Mouse (Mus musculus) midbrain, postnatal 0 days (tissue): ENCODE measurements around the gene G430095P16Rik. TPM values are rescaled to one million over a fixed set of nuclear protein-coding genes. Genes with fewer than 3 reads are reported as not detected.
A peak's percentile ranks its signal among the peaks of the same experiment; 100 is the strongest.

Experiments
- ATAC-seq: fragments of 200-750 bp; cut with Nextera tagmentation; 2 replicates; pipeline ENCODE4 v1.8.0; 2017; ENCODE audit warnings: moderate number of reproducible peaks, mild to moderate bottlenecking, moderate TSS enrichment, moderate library complexity; ENCODE audit not compliant: low FRiP score
- DNase-seq: peaks from one replicate; pipeline ENCODE4 v3.0.0-alpha.2; 2015; ENCODE audit warnings: low spot score
- H3K27ac ChIP-seq: fragments of 300-500 bp; sonication (generic); 2 replicates; pipeline ENCODE4 v1.5.1; 2014; ENCODE audit warnings: low read depth, mild to moderate bottlenecking, low read length, mixed read lengths
- H3K27me3 ChIP-seq: fragments of 300-500 bp; sonication (generic); 2 replicates; pipeline ENCODE4 v1.6.1; 2014; ENCODE audit warnings: low read length, control low read depth, mixed read lengths; ENCODE audit not compliant: insufficient read depth
- H3K36me3 ChIP-seq: fragments of 300-500 bp; sonication (generic); 2 replicates; pipeline ENCODE4 v1.6.1; 2014; ENCODE audit warnings: low read length, control low read depth, mixed read lengths; ENCODE audit not compliant: insufficient read depth
- H3K4me1 ChIP-seq: fragments of 300-500 bp; sonication (generic); 2 replicates; pipeline ENCODE4 v1.6.1; 2014; ENCODE audit warnings: mild to moderate bottlenecking, control low read depth, antibody characterized with exemption, low read length, mixed read lengths; ENCODE audit not compliant: insufficient read depth
- H3K4me2 ChIP-seq: fragments of 300-500 bp; sonication (generic); 2 replicates; pipeline ENCODE4 v1.6.1; 2014; ENCODE audit warnings: low read depth, mild to moderate bottlenecking, low read length, mixed read lengths; ENCODE audit not compliant: poor library complexity, severe bottlenecking
- H3K4me3 ChIP-seq: fragments of 300-500 bp; sonication (generic); 2 replicates; pipeline ENCODE4 v1.5.1; 2014; ENCODE audit warnings: low read depth, mild to moderate bottlenecking, low read length, moderate library complexity
- H3K9ac ChIP-seq: fragments of 300-500 bp; sonication (generic); replicated peaks from 2 replicates; pipeline ENCODE4 v1.6.1; 2014; ENCODE audit warnings: mild to moderate bottlenecking, low read length, moderate library complexity, mixed read lengths; ENCODE audit not compliant: poor library complexity, severe bottlenecking
- H3K9me3 ChIP-seq: fragments of 300-500 bp; sonication (generic); 2 replicates; pipeline ENCODE4 v1.6.1; 2016; ENCODE audit warnings: low read length, control low read depth
- CTCF ChIP-seq: IDR thresholded peaks from 2 replicates; pipeline ENCODE4 v1.5.1; 2016; ENCODE audit warnings: antibody characterized with exemption, mild to moderate bottlenecking
- WGBS: fragments of 180-500 bp; shearing (Covaris S2); extraction: QIAGEN DNeasy Blood & Tissue Kit; methylation state at CpG from one replicate; pipeline ENCODE4 v1.1.7; 2014; 5-methylcytosine and 5-hydroxymethylcytosine counted together
- polyA plus RNA-seq: library from polyadenylated mRNA; unstranded; fragments of >200 nt; fragmentation: Nextera tagmentation; extraction: Ambion mirVana; gene quantifications from 2 replicates; pipeline ENCODE4 v1.2.1, GENCODE M21; 2015
- total RNA-seq: library from RNA; depleted of rRNA; stranded (reverse); fragments of >200 nt; gene quantifications from 2 replicates; pipeline ENCODE4 v1.2.3, GENCODE M21; 2014; rRNA removed

G430095P16Rik gene
- not detected in 2 replicates for total RNA-seq
- polyA plus RNA-seq = 0.39 and 0.71 TPM in 2 replicates

- Histone ChIP-seq H3K9me3 (no peaks in the 10 kb centered on the region), H3K36me3 (no peaks in the 10 kb centered on the region), H3K4me1 (peaks cover 13% of the 10 kb centered on the region), H3K27me3 (no peaks in the 10 kb centered on the region), H3K4me2 (no peak within 1 kb of the TSS), H3K27ac (peak within 1 kb of the TSS; percentile 51), H3K9ac (peak within 1 kb of the TSS; percentile 33; the same call in 1 of the 2 replicates), H3K4me3 (no peak within 1 kb of the TSS)
- WGBS = 24% methylated on average over 10 of the region's 10 CpGs
- peak; percentile 17; the same call in 1 of the 2 replicates for TF ChIP-seq CTCF
- peak; percentile 31 for ATAC-seq
- no peak for DNase-seq
Observed at GRCm38 (mm10) chr8:84722850-84723570, at the start of gene G430095P16Rik. Gene G430095P16Rik, plus strand, starts transcription at chr8:84723007.

GRCm38 (mm10) chr8:84677305-84677704, 45.5 kb upstream of the G430095P16Rik start:
- no peak for TF ChIP-seq CTCF
- Histone ChIP-seq H3K9ac (no peak overlapping the region), H3K27me3 (no peaks in the 10 kb centered on the region), H3K36me3 (peaks cover 26% of the 10 kb centered on the region), H3K9me3 (no peaks in the 10 kb centered on the region), H3K4me2 (no peak overlapping the region), H3K27ac (no peak overlapping the region), H3K4me3 (no peak overlapping the region), H3K4me1 (no peaks in the 10 kb centered on the region)
- DNase-seq = no peak
- 96% methylated on average over 5 of the region's 5 CpGs for WGBS
- no peak for ATAC-seq

GRCm38 (mm10) chr8:84681476-84681875, 41.3 kb upstream of the G430095P16Rik start:
- ATAC-seq = no peak
- H3K27me3 ChIP-seq = no peaks in the 10 kb centered on the region
- H3K9ac ChIP-seq = no peak overlapping the region
- WGBS = 69% methylated on average over 2 of the region's 2 CpGs
- no peak overlapping the region for H3K4me3 ChIP-seq
- no peak overlapping the region for H3K27ac ChIP-seq
- H3K4me1 ChIP-seq = peaks cover 8% of the 10 kb centered on the region
- no peak overlapping the region for H3K4me2 ChIP-seq
- no peak for TF ChIP-seq CTCF
- no peak for DNase-seq
- no peaks in the 10 kb centered on the region for H3K9me3 ChIP-seq
- H3K36me3 ChIP-seq = peaks cover 2% of the 10 kb centered on the region; the same call in 1 of the 2 replicates

GRCm38 (mm10) chr8:84682257-84682656, 40.5 kb upstream of the G430095P16Rik start:
- no peak overlapping the region for H3K9ac ChIP-seq
- ATAC-seq (no peak), DNase-seq (no peak)
- peaks cover 9% of the 10 kb centered on the region for H3K4me1 ChIP-seq
- no peak overlapping the region for H3K4me3 ChIP-seq
- H3K9me3 ChIP-seq = no peaks in the 10 kb centered on the region
- WGBS = 98% methylated on average over 2 of the region's 2 CpGs
- H3K27ac ChIP-seq = no peak overlapping the region
- no peaks in the 10 kb centered on the region for H3K27me3 ChIP-seq
- no peak overlapping the region for H3K4me2 ChIP-seq
- TF ChIP-seq CTCF = no peak
- peaks cover 2% of the 10 kb centered on the region; the same call in 1 of the 2 replicates for H3K36me3 ChIP-seq

GRCm38 (mm10) chr8:84684537-84684936, 38.3 kb upstream of the G430095P16Rik start:
- H3K9me3 ChIP-seq = no peaks in the 10 kb centered on the region
- H3K4me2 ChIP-seq = no peak overlapping the region
- H3K27ac ChIP-seq = no peak overlapping the region
- H3K9ac ChIP-seq = no peak overlapping the region
- WGBS = 30% methylated on average over 3 of the region's 3 CpGs
- H3K36me3 ChIP-seq = peaks cover 2% of the 10 kb centered on the region; the same call in 1 of the 2 replicates
- no peak overlapping the region for H3K4me3 ChIP-seq
- TF ChIP-seq CTCF = no peak
- peaks cover 13% of the 10 kb centered on the region for H3K4me1 ChIP-seq
- ATAC-seq = no peak
- no peaks in the 10 kb centered on the region for H3K27me3 ChIP-seq
- DNase-seq = peak; percentile 76
